Mouse (Mus musculus) cerebellum, adult 9-10 months (tissue): ENCODE measurements around the gene Kir3dl2.
"Not testable (repeated sequence)": the region's sequence is repeated elsewhere in the genome, so short reads cannot be mapped to it uniquely, and the experiment has no call there.

ENCODE experiments used
- DNase-seq: peaks from one replicate; pipeline ENCODE4 v3.0.0; 2022

Kir3dl2 gene

GRCm38 (mm10) chrX:136543956-136544355 is at the start of gene Kir3dl2:
Gene Kir3dl2, minus strand, starts transcription at chrX:136544056.
- DNase-seq, result not testable (repeated sequence)

DNA sequence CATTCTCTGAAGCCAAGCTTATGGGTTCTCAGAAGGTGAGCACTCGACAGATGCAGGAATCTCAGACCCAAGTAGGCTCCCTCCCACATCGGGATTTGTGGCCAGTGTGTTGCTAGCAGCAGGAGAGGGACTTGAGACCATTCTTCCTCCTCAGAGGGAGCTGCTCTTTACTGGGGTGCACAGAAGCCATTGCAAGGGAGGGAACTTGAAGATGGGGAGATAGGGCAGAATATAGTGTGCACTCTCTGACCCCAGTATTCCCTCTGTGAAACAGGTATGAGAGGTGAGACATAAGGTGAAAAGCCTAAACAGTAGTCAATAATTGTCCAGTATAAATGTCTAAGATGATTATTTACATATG is 47.0 kb upstream of the Kir3dl2 start:
- no peak for DNase-seq

DNA sequence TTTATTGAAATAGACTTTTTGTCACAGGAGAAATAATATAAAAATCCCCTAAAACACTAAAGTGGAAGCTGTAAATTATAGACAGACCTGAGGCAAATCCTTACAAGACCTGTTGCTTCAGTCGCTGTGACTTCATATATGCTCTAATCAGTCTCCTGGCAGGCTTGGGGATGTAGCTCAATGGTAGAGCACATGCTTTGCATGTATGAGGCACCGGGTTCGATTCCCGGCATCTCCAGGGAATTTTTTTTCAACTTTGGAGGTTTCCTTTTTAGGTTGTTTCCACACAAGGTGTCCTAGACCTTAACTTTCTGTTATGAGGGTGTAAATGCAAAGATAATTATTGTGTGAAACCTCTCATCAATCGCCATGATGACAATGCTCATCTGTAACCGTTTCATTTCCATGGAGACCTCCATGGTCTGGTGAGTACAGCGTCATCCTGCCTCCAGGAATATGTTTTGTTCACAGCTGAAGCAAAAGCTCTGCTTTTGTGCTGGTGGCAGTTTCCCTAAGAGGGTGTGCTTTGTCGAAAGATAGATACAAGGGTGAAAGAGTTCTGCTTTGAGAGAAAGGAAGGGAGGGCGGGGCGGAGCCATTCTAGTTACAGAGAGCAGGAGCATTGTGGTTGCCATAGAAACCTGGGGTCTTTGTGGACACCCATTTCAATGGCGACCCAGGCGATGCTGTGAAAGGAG is 46.5 kb upstream of the Kir3dl2 start, which contains the start of gene Tceal3:
TSS of gene Tceal3 (plus strand) at position 644 of the 698 bp plus-strand sequence.
- peak; percentile 69 for DNase-seq

DNA sequence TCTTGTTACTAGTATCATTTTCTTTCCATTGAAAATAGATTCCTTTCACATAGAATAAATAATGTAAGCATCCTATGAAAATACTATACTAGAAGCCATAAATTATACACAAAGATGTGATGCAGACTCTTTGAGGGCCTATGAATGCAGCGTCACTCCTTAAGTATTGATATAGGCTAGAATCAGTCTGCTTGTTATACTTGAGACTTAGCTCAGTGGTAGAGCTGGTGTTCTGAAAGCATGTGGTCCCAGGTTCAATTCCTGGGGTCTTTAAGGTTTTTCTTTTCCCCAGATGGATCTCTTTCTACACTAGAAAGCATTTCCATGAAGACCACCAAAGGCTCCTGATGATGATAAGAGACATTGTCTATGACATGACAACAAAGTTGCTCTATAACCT is 40.8 kb upstream of the Kir3dl2 start:
- no peak for DNase-seq

- DNase-seq, result not testable (repeated sequence)
Observed at GRCm38 (mm10) chrX:136569094-136569493, 25.2 kb upstream of the Kir3dl2 start.

DNA sequence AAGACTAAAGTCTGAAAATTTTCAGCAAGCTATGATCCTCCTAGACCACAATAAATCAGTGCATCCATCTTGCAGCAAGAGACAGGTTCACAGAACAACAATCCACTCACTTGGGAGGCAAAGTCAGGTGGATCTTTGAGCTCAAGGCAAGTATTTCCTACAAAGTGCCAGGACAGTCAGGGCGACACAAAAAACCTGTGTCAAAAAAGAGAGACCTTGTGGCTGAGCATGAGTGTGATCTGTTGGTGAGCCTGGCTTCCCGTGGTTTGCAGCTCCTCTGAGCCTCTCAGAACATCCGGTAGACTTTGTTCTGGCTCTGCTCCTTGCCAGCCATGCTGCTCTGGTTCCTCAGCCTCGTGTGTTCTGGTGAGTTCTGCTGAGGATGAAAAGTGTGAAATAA is 26.2 kb downstream of the Kir3dl2 start, which contains the start of gene Kir3dl1:
TSS of gene Kir3dl1 (plus strand) at position 301 of the 400 bp plus-strand sequence.
- DNase-seq, result not testable (repeated sequence)
